Mouse (Mus musculus) limb, embryonic 12.5 days (tissue): ENCODE measurements around the gene Lgi2. TPM values are rescaled to one million over a fixed set of nuclear protein-coding genes. Genes with fewer than 3 reads are reported as not detected.
A peak's percentile ranks its signal among the peaks of the same experiment; 100 is the strongest.

Source experiments
- ATAC-seq: fragments of 200-750 bp; cut with Nextera tagmentation; 2 replicates; pipeline ENCODE4 v1.8.0; 2017; ENCODE audit warnings: low read depth, moderate TSS enrichment; ENCODE audit not compliant: insufficient number of reproducible peaks, insufficient read depth, low FRiP score, low TSS enrichment
- H3K27ac ChIP-seq: fragments of 300-500 bp; sonication (generic); 2 replicates; pipeline ENCODE4 v1.5.1; 2016; ENCODE audit warnings: mild to moderate bottlenecking, moderate library complexity
- H3K27me3 ChIP-seq: fragments of 300-500 bp; sonication (generic); 2 replicates; pipeline ENCODE4 v1.6.1; 2016; ENCODE audit warnings: mild to moderate bottlenecking, moderate library complexity
- H3K36me3 ChIP-seq: fragments of 300-500 bp; sonication (generic); 2 replicates; pipeline ENCODE4 v1.6.1; 2016; ENCODE audit warnings: mild to moderate bottlenecking, moderate library complexity
- H3K4me1 ChIP-seq: fragments of 300-500 bp; sonication (generic); replicated peaks from 2 replicates; pipeline ENCODE4 v1.6.1; 2016
- H3K4me2 ChIP-seq: fragments of 300-500 bp; sonication (generic); 2 replicates; pipeline ENCODE4 v1.6.1; 2016; ENCODE audit warnings: mild to moderate bottlenecking, moderate library complexity
- H3K4me3 ChIP-seq: fragments of 300-500 bp; sonication (generic); replicated peaks from 2 replicates; pipeline ENCODE4 v1.5.1; 2016; ENCODE audit warnings: mild to moderate bottlenecking
- H3K9ac ChIP-seq: fragments of 300-500 bp; sonication (generic); replicated peaks from 2 replicates; pipeline ENCODE4 v1.6.1; 2016; ENCODE audit warnings: mild to moderate bottlenecking, moderate library complexity
- H3K9me3 ChIP-seq: fragments of 300-500 bp; sonication (generic); 2 replicates; pipeline ENCODE4 v1.6.1; 2016; ENCODE audit warnings: mild to moderate bottlenecking, moderate library complexity
- WGBS: fragments of 180-500 bp; shearing (Covaris S2); methylation state at CpG from one replicate; pipeline ENCODE4 v1.1.7; 2016; 5-methylcytosine and 5-hydroxymethylcytosine counted together
- polyA plus RNA-seq: library from polyadenylated mRNA; unstranded; fragments of >200 nt; fragmentation: Nextera tagmentation; extraction: Ambion mirVana; gene quantifications from 2 replicates; pipeline ENCODE4 v1.2.1, GENCODE M21; 2016

Lgi2 gene
- polyA plus RNA-seq, 1 experiment from 2014 or later, result 1.2 TPM

DNA sequence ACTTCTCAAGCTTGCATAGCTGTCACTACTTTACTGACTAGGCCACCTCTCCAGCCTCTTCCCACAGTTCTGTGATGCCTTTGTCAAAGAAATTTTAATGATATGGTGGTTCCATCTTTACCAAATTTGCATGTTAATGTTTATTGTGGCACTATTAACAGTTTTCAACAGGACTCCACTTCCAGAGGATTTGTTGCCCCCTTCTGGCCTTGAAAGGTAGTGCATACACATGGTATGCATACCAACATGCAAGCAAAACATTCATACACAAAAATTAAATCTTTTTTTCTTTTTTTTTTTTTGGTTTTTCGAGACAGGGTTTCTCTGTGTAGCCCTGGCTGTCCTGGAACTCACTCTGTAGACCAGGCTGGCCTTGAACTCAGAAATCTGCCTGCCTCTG is 6.3 kb upstream of the Lgi2 start:
- peaks cover 3% of the 10 kb centered on the region; the same call in 1 of the 2 replicates for H3K27me3 ChIP-seq
- H3K36me3 ChIP-seq, result no peaks in the 10 kb centered on the region
- no peak overlapping the region for H3K4me2 ChIP-seq
- no peak overlapping the region for H3K27ac ChIP-seq
- no peaks in the 10 kb centered on the region for H3K4me1 ChIP-seq
- WGBS, result 70% methylated on average over 1 of the region's 1 CpGs
- no peak overlapping the region for H3K9ac ChIP-seq
- peaks cover 29% of the 10 kb centered on the region for H3K9me3 ChIP-seq
- no peak overlapping the region for H3K4me3 ChIP-seq
- no peak for ATAC-seq

DNA sequence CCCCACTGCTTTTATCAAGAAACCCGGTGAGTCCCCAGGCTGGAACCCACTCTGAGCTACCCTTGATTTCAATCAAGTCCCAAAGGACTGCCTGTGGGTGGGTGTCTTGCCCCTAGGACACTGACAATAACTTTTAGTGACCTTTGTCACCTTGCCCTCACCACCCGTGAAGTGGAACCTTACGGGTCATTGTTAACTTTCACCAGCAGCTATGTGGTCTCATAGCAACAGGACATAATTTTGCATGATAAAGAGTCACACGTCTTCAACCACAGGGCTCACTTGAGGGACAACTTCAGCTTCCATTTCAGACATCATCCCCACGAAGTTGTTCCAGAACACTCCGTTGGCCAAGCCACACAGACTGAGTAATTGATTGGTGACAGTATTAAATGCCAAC is 4.5 kb upstream of the Lgi2 start:
- Histone ChIP-seq H3K4me2 (no peak overlapping the region), H3K27me3 (peaks cover 14% of the 10 kb centered on the region), H3K4me1 (peaks cover under 1% of the 10 kb centered on the region; the same call in 1 of the 2 replicates), H3K9me3 (peaks cover 29% of the 10 kb centered on the region), H3K4me3 (no peak overlapping the region), H3K9ac (no peak overlapping the region), H3K27ac (no peak overlapping the region), H3K36me3 (no peaks in the 10 kb centered on the region)
- 76% methylated on average over 6 of the region's 6 CpGs for WGBS
- no peak for ATAC-seq

DNA sequence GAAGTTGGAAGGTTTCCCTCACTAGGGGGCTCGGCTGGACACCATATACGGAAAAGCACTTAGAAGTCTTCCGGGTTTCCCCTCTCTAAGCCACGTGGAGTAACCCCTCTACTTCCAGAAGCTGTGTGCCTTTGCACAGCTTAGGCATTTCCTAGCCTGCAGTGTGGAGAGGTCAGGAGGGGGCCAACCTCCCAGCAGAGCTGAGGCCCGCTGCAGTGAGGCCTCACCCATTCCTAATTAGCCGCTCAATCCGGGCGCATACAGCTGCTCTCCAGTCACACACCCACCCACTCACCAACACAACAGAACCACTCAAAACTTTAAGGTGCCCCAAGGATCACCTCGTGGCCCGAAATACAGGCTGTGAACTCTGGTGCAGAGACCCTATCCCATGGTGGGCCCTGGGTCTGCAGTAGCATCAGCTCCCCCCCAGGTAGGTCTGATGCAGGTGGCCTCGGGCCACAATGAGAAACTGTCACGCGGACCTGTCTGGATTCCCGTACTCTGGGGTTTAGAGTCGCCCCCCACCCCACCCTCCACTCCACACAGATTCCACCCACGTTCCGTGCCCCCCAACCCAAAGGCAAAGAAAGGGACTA is 949 bp downstream of the Lgi2 start:
- Histone ChIP-seq H3K9me3 (peaks cover 12% of the 10 kb centered on the region), H3K4me3 (peak overlapping the region; percentile 70), H3K27ac (no peak overlapping the region), H3K9ac (peak overlapping the region; percentile 74), H3K27me3 (peaks cover 30% of the 10 kb centered on the region), H3K4me2 (peak overlapping the region; percentile 95), H3K4me1 (peaks cover 12% of the 10 kb centered on the region), H3K36me3 (no peaks in the 10 kb centered on the region)
- 1% methylated on average over 17 of the region's 17 CpGs for WGBS
- peak; percentile 81 for ATAC-seq

DNA sequence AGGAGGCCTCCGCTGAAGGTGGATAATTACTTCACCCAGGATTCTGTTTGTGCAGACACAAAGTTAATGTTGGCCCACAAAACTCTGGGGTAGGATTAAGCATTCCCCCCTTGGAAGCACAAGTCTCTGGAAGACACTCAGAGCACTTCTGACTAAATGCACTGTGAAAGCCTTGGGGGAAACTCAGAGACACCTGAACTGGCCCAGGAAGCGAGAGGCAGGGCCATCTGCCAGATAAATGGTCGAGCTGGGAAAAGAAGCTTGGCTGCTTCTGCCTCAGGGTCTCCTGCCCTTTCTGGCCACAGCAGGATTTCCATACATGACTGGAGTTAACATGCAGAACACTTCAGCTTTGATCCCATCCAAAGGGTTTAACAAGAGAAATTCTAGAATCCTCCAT is 1.9 kb downstream of the Lgi2 start:
- no peak overlapping the region for H3K4me2 ChIP-seq
- no peak for ATAC-seq
- no peaks in the 10 kb centered on the region for H3K36me3 ChIP-seq
- WGBS, result 36% methylated on average over 3 of the region's 3 CpGs
- H3K27me3 ChIP-seq, result peaks cover 30% of the 10 kb centered on the region
- H3K9me3 ChIP-seq, result peaks cover 12% of the 10 kb centered on the region
- no peak overlapping the region for H3K4me3 ChIP-seq
- H3K9ac ChIP-seq, result no peak overlapping the region
- H3K27ac ChIP-seq, result no peak overlapping the region
- peaks cover 12% of the 10 kb centered on the region for H3K4me1 ChIP-seq

DNA sequence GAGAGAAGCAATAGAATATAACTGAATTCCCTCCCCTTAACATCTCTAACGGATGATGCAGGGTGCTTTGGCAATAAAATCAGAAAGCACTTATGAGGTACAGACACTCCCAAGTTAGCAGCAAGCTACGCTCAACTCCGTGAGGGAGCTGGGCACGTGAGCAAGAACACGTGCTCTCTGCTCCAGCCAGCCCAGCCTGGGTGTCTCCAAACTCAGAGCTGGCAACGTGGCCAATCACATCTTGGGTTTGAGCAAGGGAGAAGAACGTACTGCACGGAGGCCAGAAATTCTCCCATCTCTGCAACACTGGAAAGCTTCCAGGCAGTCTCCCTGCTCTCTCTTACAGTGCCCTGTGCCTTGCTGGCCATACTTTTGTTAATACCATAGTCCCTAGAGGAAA is 6.0 kb downstream of the Lgi2 start:
- no peaks in the 10 kb centered on the region for H3K9me3 ChIP-seq
- no peak overlapping the region for H3K9ac ChIP-seq
- WGBS, result 81% methylated on average over 8 of the region's 8 CpGs
- no peak overlapping the region for H3K4me2 ChIP-seq
- peaks cover 7% of the 10 kb centered on the region for H3K4me1 ChIP-seq
- ATAC-seq, result no peak
- no peak overlapping the region for H3K27ac ChIP-seq
- peaks cover 12% of the 10 kb centered on the region for H3K27me3 ChIP-seq
- H3K36me3 ChIP-seq, result no peaks in the 10 kb centered on the region
- H3K4me3 ChIP-seq, result no peak overlapping the region

DNA sequence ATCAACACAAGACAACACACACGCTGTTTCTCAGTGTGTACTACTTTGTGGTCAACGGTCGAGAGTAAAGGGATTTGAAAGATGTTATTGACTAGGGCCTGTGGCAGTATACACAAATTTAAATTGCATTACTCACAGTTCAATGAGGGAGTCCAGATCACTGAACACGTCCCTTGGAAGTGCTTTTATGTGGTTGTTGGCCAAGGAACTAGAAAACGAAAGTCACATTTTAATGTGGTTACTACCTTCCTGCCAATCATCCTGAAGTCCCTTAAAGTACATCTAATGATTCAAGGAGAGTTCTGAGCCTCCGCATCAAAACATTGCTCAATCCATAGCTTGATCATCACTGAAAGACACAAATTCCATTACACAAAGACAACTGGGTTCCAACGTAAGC is 10.7 kb downstream of the Lgi2 start:
- H3K9me3 ChIP-seq, result no peaks in the 10 kb centered on the region
- H3K27ac ChIP-seq, result no peak overlapping the region
- no peak for ATAC-seq
- H3K4me3 ChIP-seq, result no peak overlapping the region
- H3K36me3 ChIP-seq, result no peaks in the 10 kb centered on the region
- 78% methylated on average over 7 of the region's 7 CpGs for WGBS
- H3K4me1 ChIP-seq, result no peaks in the 10 kb centered on the region
- no peak overlapping the region for H3K4me2 ChIP-seq
- no peaks in the 10 kb centered on the region for H3K27me3 ChIP-seq
- no peak overlapping the region for H3K9ac ChIP-seq

DNA sequence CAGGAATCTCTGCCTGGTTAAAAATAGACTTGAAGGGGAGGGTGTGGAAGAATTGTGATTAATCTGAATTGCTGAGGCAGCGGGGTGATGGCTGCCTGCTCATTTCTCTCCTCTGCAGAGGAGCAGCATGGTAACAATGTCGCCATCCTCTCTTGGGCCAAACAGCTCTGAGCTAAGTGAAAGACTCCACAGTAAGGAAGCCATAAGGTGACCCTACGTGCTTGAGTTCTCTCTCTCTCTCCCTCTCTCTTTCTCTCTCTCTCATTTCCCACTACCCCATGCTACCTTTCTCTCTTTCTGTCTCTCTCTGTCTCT is 15.0 kb downstream of the Lgi2 start:
- H3K9me3 ChIP-seq, result no peaks in the 10 kb centered on the region
- no peak for ATAC-seq
- no peak overlapping the region for H3K27ac ChIP-seq
- no peaks in the 10 kb centered on the region for H3K36me3 ChIP-seq
- H3K9ac ChIP-seq, result no peak overlapping the region
- WGBS, result 80% methylated on average over 3 of the region's 3 CpGs
- H3K4me2 ChIP-seq, result no peak overlapping the region
- no peak overlapping the region for H3K4me3 ChIP-seq
- H3K27me3 ChIP-seq, result no peaks in the 10 kb centered on the region
- H3K4me1 ChIP-seq, result no peaks in the 10 kb centered on the region

DNA sequence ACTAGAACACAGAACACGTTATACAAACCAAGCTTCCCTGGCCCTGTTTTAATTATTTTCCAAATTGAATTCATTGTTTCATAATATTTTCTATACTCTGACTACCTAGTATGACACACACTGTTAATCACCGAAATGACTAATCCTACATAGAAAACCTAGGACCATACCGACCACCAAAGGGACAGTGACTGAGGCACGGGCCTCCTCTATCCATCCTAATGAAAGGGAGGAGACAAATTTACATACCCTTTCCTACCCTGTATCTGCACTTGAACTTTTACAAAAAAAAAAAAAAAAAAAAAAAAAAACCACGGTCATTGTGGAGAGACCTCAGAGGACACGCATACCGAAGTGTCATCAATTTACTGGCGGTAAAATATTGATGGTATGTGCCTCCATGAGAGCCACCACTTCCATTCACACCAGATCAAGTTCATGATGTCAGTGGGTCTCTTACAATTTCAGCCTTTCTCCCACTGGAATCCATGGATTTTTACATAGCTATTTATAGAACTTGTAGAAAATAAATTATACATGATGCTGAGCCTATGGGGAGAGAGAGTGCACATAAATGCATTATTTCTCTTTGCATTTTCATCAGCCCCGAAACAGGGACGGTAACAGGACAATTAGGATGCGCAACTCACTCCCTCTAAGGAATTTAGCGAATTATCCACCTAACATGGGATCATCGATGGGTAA is 15.5 kb downstream of the Lgi2 start:
- H3K9me3 ChIP-seq, result no peaks in the 10 kb centered on the region
- no peak overlapping the region for H3K9ac ChIP-seq
- H3K27me3 ChIP-seq, result no peaks in the 10 kb centered on the region
- WGBS, result 87% methylated on average over 13 of the region's 13 CpGs
- H3K27ac ChIP-seq, result no peak overlapping the region
- no peak overlapping the region for H3K4me3 ChIP-seq
- no peaks in the 10 kb centered on the region for H3K4me1 ChIP-seq
- no peak for ATAC-seq
- no peak overlapping the region for H3K4me2 ChIP-seq
- no peaks in the 10 kb centered on the region for H3K36me3 ChIP-seq

DNA sequence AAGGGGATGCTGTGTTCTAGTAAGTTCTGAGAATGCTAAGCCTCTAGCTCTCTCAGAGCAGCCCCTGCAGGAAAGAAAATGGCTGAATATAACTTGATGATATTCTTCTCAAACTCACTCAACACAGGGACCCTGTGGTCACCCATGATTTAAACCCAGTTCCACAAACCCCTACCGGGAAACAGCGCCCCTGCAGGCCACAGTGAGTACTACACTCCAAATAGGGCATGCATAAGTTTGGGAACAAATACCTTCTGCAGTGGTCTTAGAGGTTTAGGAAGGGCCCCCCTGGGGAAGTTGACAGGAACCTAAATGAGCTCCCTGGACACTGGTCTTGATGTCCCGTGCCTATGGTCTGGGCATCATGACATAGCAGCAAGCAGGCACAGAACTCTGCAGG is 19.3 kb downstream of the Lgi2 start:
- Histone ChIP-seq H3K9me3 (no peaks in the 10 kb centered on the region), H3K27me3 (no peaks in the 10 kb centered on the region), H3K4me3 (no peak overlapping the region), H3K9ac (no peak overlapping the region), H3K27ac (no peak overlapping the region), H3K4me1 (no peaks in the 10 kb centered on the region), H3K36me3 (no peaks in the 10 kb centered on the region), H3K4me2 (no peak overlapping the region)
- no peak for ATAC-seq
- WGBS, result 46% methylated on average over 3 of the region's 3 CpGs

DNA sequence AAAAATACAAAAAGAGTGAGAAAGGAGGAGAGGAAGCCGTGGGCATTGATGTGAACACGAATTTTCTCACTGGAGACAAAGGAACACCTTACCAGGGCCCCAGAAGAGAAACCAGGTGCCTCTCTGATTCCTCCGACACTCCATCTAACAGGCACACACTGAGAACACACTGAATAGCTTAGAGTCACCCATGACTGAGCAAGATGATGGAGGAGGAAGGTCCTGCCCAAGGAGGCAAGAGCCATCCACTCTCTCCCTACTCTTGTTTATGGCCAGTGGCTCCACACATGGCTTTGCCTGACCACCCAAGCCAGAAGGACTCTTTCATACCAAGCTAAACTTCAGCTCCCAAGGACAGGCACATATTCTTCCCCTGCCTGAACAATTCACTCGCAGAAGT is 22.5 kb downstream of the Lgi2 start:
- no peaks in the 10 kb centered on the region for H3K9me3 ChIP-seq
- H3K27me3 ChIP-seq, result no peaks in the 10 kb centered on the region
- H3K27ac ChIP-seq, result no peak overlapping the region
- no peak overlapping the region for H3K4me3 ChIP-seq
- H3K4me2 ChIP-seq, result no peak overlapping the region
- H3K4me1 ChIP-seq, result no peaks in the 10 kb centered on the region
- no peak for ATAC-seq
- H3K36me3 ChIP-seq, result no peaks in the 10 kb centered on the region
- 87% methylated on average over 4 of the region's 4 CpGs for WGBS
- H3K9ac ChIP-seq, result no peak overlapping the region

DNA sequence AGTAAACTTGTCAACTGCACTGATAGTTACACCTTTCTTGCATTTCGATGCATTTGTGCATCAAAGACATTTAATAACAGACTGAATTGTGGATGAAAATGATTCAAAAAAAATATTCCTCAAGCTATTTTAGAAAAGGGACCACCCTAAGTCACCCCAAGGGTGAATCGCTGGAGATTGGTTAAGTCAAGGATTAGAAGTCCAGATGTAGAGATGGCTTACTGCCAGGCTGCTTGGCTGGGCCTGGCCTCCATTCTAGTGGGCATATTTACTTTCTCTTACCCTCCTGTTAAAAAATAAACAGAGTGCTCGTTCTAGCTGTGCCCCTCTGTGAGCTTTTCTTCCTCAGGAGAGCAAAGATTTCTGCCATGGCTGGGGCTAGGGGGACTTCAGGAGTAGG is 26.1 kb downstream of the Lgi2 start:
- 59% methylated on average over 3 of the region's 3 CpGs for WGBS
- no peak overlapping the region for H3K4me2 ChIP-seq
- ATAC-seq, result no peak
- no peaks in the 10 kb centered on the region for H3K9me3 ChIP-seq
- 0 out of 2 replicates have a peak, but pooled peaks cover 4% of the 10 kb centered on the region for H3K4me1 ChIP-seq
- no peak overlapping the region for H3K4me3 ChIP-seq
- H3K36me3 ChIP-seq, result no peaks in the 10 kb centered on the region
- no peak overlapping the region for H3K9ac ChIP-seq
- H3K27me3 ChIP-seq, result no peaks in the 10 kb centered on the region
- H3K27ac ChIP-seq, result no peak overlapping the region

DNA sequence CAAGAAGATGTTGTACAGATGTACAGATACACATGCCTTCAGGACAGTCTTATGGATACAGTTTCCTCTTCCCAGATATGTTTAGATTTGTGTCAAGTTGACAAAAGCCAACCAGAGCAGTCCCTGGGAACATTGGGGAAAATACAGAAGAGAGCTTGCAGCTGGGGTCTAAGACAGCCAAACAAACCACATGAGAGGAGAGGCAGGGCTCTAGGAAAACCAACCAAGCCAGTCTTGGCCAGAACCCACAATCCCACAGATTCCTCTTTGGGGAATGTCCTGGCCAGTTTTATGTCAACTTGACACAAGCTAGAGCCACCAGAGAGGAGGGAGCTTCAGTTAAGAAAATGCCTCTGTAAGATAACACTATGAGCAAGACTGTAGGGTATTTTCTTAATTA is 26.8 kb downstream of the Lgi2 start:
- Histone ChIP-seq H3K36me3 (no peaks in the 10 kb centered on the region), H3K4me1 (0 out of 2 replicates have a peak, but pooled peaks cover 4% of the 10 kb centered on the region), H3K4me2 (no peak overlapping the region), H3K27me3 (no peaks in the 10 kb centered on the region), H3K9me3 (no peaks in the 10 kb centered on the region), H3K9ac (no peak overlapping the region), H3K4me3 (no peak overlapping the region), H3K27ac (no peak overlapping the region)
- no peak for ATAC-seq
